Mouse (Mus musculus) MEL (cell line): ENCODE measurements around the gene Nfia. TPM values are rescaled to one million over a fixed set of nuclear protein-coding genes. Genes with fewer than 3 reads are reported as not detected.

ENCODE experiments used
- DNase-seq: peaks from one replicate; pipeline ENCODE4 v3.0.0; 2011; ENCODE audit warnings: low read depth, low spot score
- H3K27ac ChIP-seq: 2 replicates; pipeline ENCODE4 v1.5.1; 2012; ENCODE audit warnings: low read depth, mild to moderate bottlenecking, control low read depth, low read length, moderate library complexity; ENCODE audit not compliant: control insufficient read depth
- H3K27me3 ChIP-seq, 2 experiments: fragments of 150-350 bp in 1 of 2; sonication (generic) in 1 of 2; 2 replicates each; pipeline ENCODE4 v1.6.1; 2012; ENCODE audit warnings: low read length in 2 of 2, mild to moderate bottlenecking in 2 of 2, improper control_type of control experiment in 1 of 2, moderate library complexity in 1 of 2; ENCODE audit not compliant: insufficient read depth in 2 of 2, control insufficient read depth in 1 of 2
- H3K36me3 ChIP-seq, 2 experiments: 2 replicates each; pipeline ENCODE4 v1.6.1; 2012 to 2014; ENCODE audit warnings: low read length in 2 of 2, improper control_type of control experiment in 1 of 2, inconsistent platforms in 1 of 2, mild to moderate bottlenecking in 1 of 2; ENCODE audit not compliant: insufficient read depth in 2 of 2, control insufficient read depth in 1 of 2
- H3K4me1 ChIP-seq, 2 experiments: fragments of 150-350 bp in 1 of 2; sonication (generic) in 1 of 2; 2 replicates each; pipeline ENCODE4 v1.6.1; 2012; ENCODE audit warnings: low read length in 2 of 2, improper control_type of control experiment in 1 of 2, mild to moderate bottlenecking in 1 of 2; ENCODE audit not compliant: insufficient read depth in 2 of 2, control insufficient read depth in 1 of 2
- H3K4me3 ChIP-seq, 2 experiments: fragments of 150-350 bp in 1 of 2; sonication (generic) in 1 of 2; 2 replicates each; pipeline ENCODE4 v1.5.1; 2012; ENCODE audit warnings: low read depth in 2 of 2, low read length in 2 of 2, mild to moderate bottlenecking in 2 of 2, moderate library complexity in 2 of 2, control low read depth in 1 of 2, improper control_type of control experiment in 1 of 2; ENCODE audit not compliant: control insufficient read depth in 1 of 2, insufficient read depth in 1 of 2
- H3K79me2 ChIP-seq: 2 replicates; pipeline ENCODE4 v1.6.1; 2012; ENCODE audit warnings: mild to moderate bottlenecking, low read length, moderate library complexity; ENCODE audit not compliant: control insufficient read depth, poor library complexity, insufficient read depth
- H3K9ac ChIP-seq: 2 replicates; pipeline ENCODE4 v1.6.1; 2012; ENCODE audit warnings: low read depth, mild to moderate bottlenecking, control low read depth, low read length, moderate library complexity; ENCODE audit not compliant: control insufficient read depth, poor library complexity, severe bottlenecking
- H3K9me3 ChIP-seq: fragments of 150-350 bp; sonication (generic); replicated peaks from 2 replicates; pipeline ENCODE4 v1.6.1; 2012; ENCODE audit warnings: mild to moderate bottlenecking, low read length, improper control_type of control experiment, moderate library complexity; ENCODE audit not compliant: insufficient read depth
- BHLHE40 ChIP-seq: IDR thresholded peaks from 2 replicates; pipeline ENCODE4 v1.6.1; 2012; ENCODE audit warnings: low read depth, mild to moderate bottlenecking, inconsistent platforms, low read length, improper control_type of control experiment, borderline replicate concordance
- CHD2 ChIP-seq: IDR thresholded peaks from 2 replicates; pipeline ENCODE4 v1.6.1; 2011; ENCODE audit warnings: low read length, improper control_type of control experiment
- CTCF ChIP-seq, 3 experiments: IDR thresholded peaks in 2 of 3; conservative IDR thresholded peaks in 1 of 3; 2 replicates each; pipeline ENCODE4 v1.5.1; 2011 to 2012; ENCODE audit warnings: low read length in 3 of 3, low read depth in 2 of 3, mild to moderate bottlenecking in 2 of 3, improper control_type of control experiment in 1 of 3, inconsistent platforms in 1 of 3, mixed read lengths in 1 of 3, moderate library complexity in 1 of 3; ENCODE audit not compliant: control insufficient read depth in 1 of 3, insufficient read depth in 1 of 3, poor library complexity in 1 of 3, severe bottlenecking in 1 of 3
- EP300 ChIP-seq, 2 experiments: IDR thresholded peaks; 2 replicates each; pipeline ENCODE4 v1.6.1; 2011; ENCODE audit warnings: improper control_type of control experiment in 2 of 2, low read length in 2 of 2, low read depth in 1 of 2, mild to moderate bottlenecking in 1 of 2
- GABPA ChIP-seq: IDR thresholded peaks from 2 replicates; pipeline ENCODE4 v1.6.1; 2012; ENCODE audit warnings: low read depth, mild to moderate bottlenecking, inconsistent platforms, low read length, improper control_type of control experiment, moderate library complexity
- HCFC1 ChIP-seq: IDR thresholded peaks from 2 replicates; pipeline ENCODE4 v1.6.1; 2012; ENCODE audit warnings: low read depth, mild to moderate bottlenecking, inconsistent platforms, low read length, improper control_type of control experiment, moderate library complexity
- KAT2A ChIP-seq: conservative IDR thresholded peaks from 2 replicates; pipeline ENCODE4 v1.6.1; 2012; ENCODE audit warnings: low read depth, low read length, improper control_type of control experiment, inconsistent platforms
- MAZ ChIP-seq: IDR thresholded peaks from 2 replicates; pipeline ENCODE4 v1.6.1; 2012; ENCODE audit warnings: low read depth, mild to moderate bottlenecking, inconsistent platforms, low read length, improper control_type of control experiment
- MXI1 ChIP-seq: IDR thresholded peaks from 2 replicates; pipeline ENCODE4 v1.6.1; 2011; ENCODE audit warnings: mild to moderate bottlenecking, low read depth, low read length, improper control_type of control experiment
- NELFE ChIP-seq: IDR thresholded peaks from 2 replicates; pipeline ENCODE4 v1.6.1; 2011; ENCODE audit warnings: low read depth, low read length, improper control_type of control experiment
- POLR2AphosphoS2 ChIP-seq: IDR thresholded peaks from 2 replicates; pipeline ENCODE4 v1.6.1; 2011; ENCODE audit warnings: low read length, improper control_type of control experiment
- POLR2AphosphoS5 ChIP-seq: IDR thresholded peaks from 2 replicates; pipeline ENCODE4 v1.6.1; 2012; ENCODE audit warnings: low read depth, borderline replicate concordance, mild to moderate bottlenecking, inconsistent platforms, low read length, moderate library complexity, mixed read lengths
- TAL1 ChIP-seq: IDR thresholded peaks from 2 replicates; pipeline ENCODE4 v1.6.1; 2012; ENCODE audit warnings: mild to moderate bottlenecking, inconsistent platforms, low read length, moderate library complexity, mixed read lengths
- TBP ChIP-seq: IDR thresholded peaks from 2 replicates; pipeline ENCODE4 v1.8.0; 2011; ENCODE audit warnings: low read depth, low read length, improper control_type of control experiment
- TCF12 ChIP-seq: IDR thresholded peaks from 2 replicates; pipeline ENCODE4 v1.6.1; 2014; ENCODE audit warnings: low read depth, mild to moderate bottlenecking, inconsistent platforms, low read length, improper control_type of control experiment, moderate library complexity
- USF1 ChIP-seq: IDR thresholded peaks from 2 replicates; pipeline ENCODE4 v1.6.1; 2014; ENCODE audit warnings: low read depth, mild to moderate bottlenecking, inconsistent platforms, low read length, improper control_type of control experiment, moderate library complexity
- USF2 ChIP-seq, 2 experiments: IDR thresholded peaks; 2 replicates each; pipeline ENCODE4 v1.6.1; 2011 to 2012; ENCODE audit warnings: improper control_type of control experiment in 2 of 2, low read length in 2 of 2, borderline replicate concordance in 1 of 2, inconsistent platforms in 1 of 2, low read depth in 1 of 2, mild to moderate bottlenecking in 1 of 2; ENCODE audit not compliant: insufficient read depth in 1 of 2
- ZC3H11A ChIP-seq: IDR thresholded peaks from 2 replicates; pipeline ENCODE4 v1.6.1; 2012; ENCODE audit warnings: low read depth, mild to moderate bottlenecking, inconsistent platforms, low read length, improper control_type of control experiment
- ZKSCAN1 ChIP-seq: IDR thresholded peaks from 2 replicates; pipeline ENCODE4 v1.6.1; 2012; ENCODE audit warnings: low read depth, mild to moderate bottlenecking, inconsistent platforms, low read length, improper control_type of control experiment, moderate library complexity
- ZNF384 ChIP-seq: IDR thresholded peaks from 2 replicates; pipeline ENCODE4 v1.6.1; 2012; ENCODE audit warnings: low read depth, mild to moderate bottlenecking, inconsistent platforms, low read length, improper control_type of control experiment
- polyA plus RNA-seq, 2 experiments: library from polyadenylated mRNA; stranded (reverse) in 1 of 2; unstranded in 1 of 2; fragments of >175 nt in 1 of 2; fragments of >200 nt in 1 of 2; gene quantifications; 2 replicates each; pipeline versions ENCODE4 v1.2.1 to v1.2.4; 2012; ENCODE audit warnings: low replicate concordance in 2 of 2, low read depth in 1 of 2; ENCODE audit not compliant: insufficient read length in 2 of 2, insufficient read depth in 1 of 2, missing spikeins in 1 of 2
- total RNA-seq: library from RNA; depleted of rRNA; stranded (reverse); fragments of 300-350 nt; gene quantifications from 2 replicates; pipeline ENCODE4 v1.2.3, GENCODE M21; 2012

Gene Nfia
- total and polyA plus RNA-seq, 3 experiments = 10.2 to 20.5 (median 13.4) TPM

- Histone ChIP-seq H3K4me1 (no peaks in the 10 kb centered on the region), H3K27ac (no peak overlapping the region), H3K79me2 (no peaks in the 10 kb centered on the region), H3K27me3 (no peaks in the 10 kb centered on the region), H3K36me3 (peaks cover 0 to 20% of the 10 kb centered on the region in 2 experiments; a peak in 2 of 4 replicates), H3K9ac (no peak overlapping the region), H3K9me3 (no peaks in the 10 kb centered on the region), H3K4me3 (no peak overlapping the region)
- no peak for TF ChIP-seq ZKSCAN1
- TF ChIP-seq ZNF384 = no peak
- TF ChIP-seq CTCF (IDR thresholded peaks at IDR 0.05 in 2 of 3, conservative IDR thresholded peaks at IDR 0.05 in 1 of 3; ENCODE audit: control insufficient read depth in 1 of 3, insufficient read depth in 1 of 3, low read depth in 2 of 3, low read length in 3 of 3, poor library complexity in 1 of 3, severe bottlenecking in 1 of 3) = no peak
- no peak for DNase-seq
Observed at GRCm38 (mm10) chr4:98060601-98061000, 288.1 kb downstream of the Nfia start.

- Histone ChIP-seq H3K4me3 (no peak overlapping the region), H3K4me1 (no peaks in the 10 kb centered on the region), H3K36me3 (peaks cover 0 to 24% of the 10 kb centered on the region in 2 experiments; a peak in 2 of 4 replicates), H3K79me2 (no peaks in the 10 kb centered on the region), H3K9ac (no peak overlapping the region), H3K27ac (no peak overlapping the region), H3K27me3 (no peaks in the 10 kb centered on the region), H3K9me3 (no peaks in the 10 kb centered on the region)
- no peak for TF ChIP-seq POLR2AphosphoS5
- no peak for TF ChIP-seq KAT2A
- DNase-seq = no peak
Observed at GRCm38 (mm10) chr4:98061086-98061485, 288.6 kb downstream of the Nfia start.

GRCm38 (mm10) chr4:98063280-98063679 is 290.7 kb downstream of the Nfia start:
- Histone ChIP-seq H3K9me3 (no peaks in the 10 kb centered on the region), H3K27me3 (no peaks in the 10 kb centered on the region), H3K79me2 (no peaks in the 10 kb centered on the region), H3K4me1 (no peaks in the 10 kb centered on the region), H3K27ac (no peak overlapping the region), H3K4me3 (no peak overlapping the region), H3K9ac (no peak overlapping the region), H3K36me3 (peaks cover 0 to 30% of the 10 kb centered on the region in 2 experiments; a peak in 2 of 4 replicates)
- no peak for DNase-seq
- TF ChIP-seq POLR2AphosphoS2 (no peak), USF1 (no peak), MXI1 (no peak), BHLHE40 (no peak)
- TF ChIP-seq, all 39 proteins: peak for 0

GRCm38 (mm10) chr4:98076106-98076505 is 303.6 kb downstream of the Nfia start:
- Histone ChIP-seq H3K27me3 (no peaks in the 10 kb centered on the region), H3K79me2 (no peaks in the 10 kb centered on the region), H3K4me1 (no peaks in the 10 kb centered on the region), H3K9ac (no peak overlapping the region), H3K9me3 (no peaks in the 10 kb centered on the region), H3K4me3 (no peak overlapping the region), H3K36me3 (peaks cover under 1 to 31% of the 10 kb centered on the region in 2 experiments), H3K27ac (no peak overlapping the region)
- no peak for DNase-seq
- TF ChIP-seq MAZ = no peak
- no peak for TF ChIP-seq HCFC1
- TF ChIP-seq KAT2A = no peak
- TF ChIP-seq GABPA = no peak
- TF ChIP-seq NELFE = no peak
- no peak for TF ChIP-seq TCF12
- no peak for TF ChIP-seq CHD2
- TF ChIP-seq TAL1 = no peak
- TF ChIP-seq ZC3H11A = no peak
- no peak for TF ChIP-seq EP300 (IDR thresholded peaks at IDR 0.05; ENCODE audit: low read depth in 1 of 2, low read length in 2 of 2)
- TF ChIP-seq USF1 = no peak
- no peak for TF ChIP-seq TBP
- no peak for TF ChIP-seq CTCF (IDR thresholded peaks at IDR 0.05 in 2 of 3, conservative IDR thresholded peaks at IDR 0.05 in 1 of 3; ENCODE audit: control insufficient read depth in 1 of 3, insufficient read depth in 1 of 3, low read depth in 2 of 3, low read length in 3 of 3, poor library complexity in 1 of 3, severe bottlenecking in 1 of 3)
- TF ChIP-seq USF2 (IDR thresholded peaks at IDR 0.05; ENCODE audit: borderline replicate concordance in 1 of 2, insufficient read depth in 1 of 2, low read depth in 1 of 2, low read length in 2 of 2) = no peak
